In genomic region chr7:90332483-90333065, GRCm38 (mm10) we compare ENCODE assay signal across 18 mouse cellular contexts. TPM values are rescaled to one million over a fixed set of nuclear protein-coding genes. Genes with fewer than 3 reads are reported as not detected.
DNase-seq lines count a peak whose midpoint lies in the region; ATAC-seq and TF ChIP-seq lines count a peak whose summit lies in the region.
"Had no signal": no experiment of that assay in that cellular context is flagged by ENCODE, and none has a peak within 500 bp of the region (broad histone marks: within the 10 kb centered on the region; RNA-seq: fewer than 3 reads in every experiment).

No protein-coding gene starts in this region.

- no peaks in the 10 kb centered on the region for H3K36me3 ChIP-seq in heart, embryonic 16.5 days (ENCODE audit: control insufficient read depth, insufficient read depth)
- no peaks in the 10 kb centered on the region for H3K36me3 ChIP-seq in heart, adult 2 months (ENCODE audit: control insufficient read depth, insufficient read depth, low read length)
- H3K36me3 ChIP-seq: limb, embryonic 13.5 days; liver, embryonic 15.5 days had no signal

- no peak overlapping the region for H3K4me2 ChIP-seq in heart, embryonic 16.5 days (ENCODE audit: low read depth, low read length)
- H3K4me2 ChIP-seq: limb, embryonic 13.5 days; liver, embryonic 15.5 days had no signal

- no peak for TF ChIP-seq EP300 in heart, adult 2 months (IDR thresholded peaks at IDR 0.05; ENCODE audit: insufficient read depth, low read depth, low read length)

- no peak overlapping the region for H3K9ac ChIP-seq in heart, embryonic 16.5 days (ENCODE audit: low read length)
- no peak overlapping the region for H3K9ac ChIP-seq in heart, adult 2 months (ENCODE audit: low read depth, low read length)
- H3K9ac ChIP-seq: limb, embryonic 13.5 days; liver, embryonic 15.5 days had no signal

- no peaks in the 10 kb centered on the region for H3K27me3 ChIP-seq in heart, embryonic 16.5 days (ENCODE audit: control insufficient read depth, insufficient read depth, low read length)
- H3K27me3 ChIP-seq in heart, adult 2 months (ENCODE audit: control insufficient read depth, insufficient read depth, low read length): no peaks in the 10 kb centered on the region
- H3K27me3 ChIP-seq: limb, embryonic 13.5 days; liver, embryonic 15.5 days had no signal

- no peaks in the 10 kb centered on the region for H3K9me3 ChIP-seq in heart, embryonic 16.5 days (replicated peaks; ENCODE audit: control insufficient read depth, low read length)
- H3K9me3 ChIP-seq: limb, embryonic 13.5 days; liver, embryonic 15.5 days had no signal

- no peak for TF ChIP-seq CTCF in heart, adult 2 months (IDR thresholded peaks at IDR 0.05)
- TF ChIP-seq CTCF in cortical plate, adult 2 months (IDR thresholded peaks at IDR 0.05; ENCODE audit: extremely low read depth, insufficient read depth, low read length): no peak

- H3K79me2 ChIP-seq in heart, adult 2 months (replicated peaks; ENCODE audit: control insufficient read depth, insufficient read depth, low read length): no peaks in the 10 kb centered on the region

- WGBS in heart, embryonic 16.5 days: 43% methylated on average over 3 of the region's 3 CpGs
- 54% methylated on average over 3 of the region's 3 CpGs for WGBS in heart, adult 2 months

- peak overlapping the region; percentile 51; the same call in 1 of the 2 replicates for H3K27ac ChIP-seq in heart, embryonic 16.5 days (ENCODE audit: low read length)
- no peak overlapping the region for H3K27ac ChIP-seq in heart, adult 2 months
- H3K27ac ChIP-seq in cortical plate, adult 2 months (ENCODE audit: insufficient read depth, low read length): peak overlapping the region; percentile 62
- H3K27ac ChIP-seq: gastrocnemius, adult 2 months; kidney, postnatal 0 days; limb, embryonic 13.5 days; liver, embryonic 15.5 days had no signal

- ATAC-seq in heart, embryonic 16.5 days (replicated peaks; ENCODE audit: extremely low read depth, insufficient read depth, low FRiP score): peak; percentile 58; the same call in 1 of the 2 replicates
- ATAC-seq: lung, postnatal 0 days; midbrain, embryonic 16.5 days had no signal

- peaks cover 5% of the 10 kb centered on the region for H3K4me1 ChIP-seq in heart, embryonic 16.5 days (ENCODE audit: control insufficient read depth, insufficient read depth, low read length)
- H3K4me1 ChIP-seq in heart, adult 2 months (ENCODE audit: control insufficient read depth, insufficient read depth, low read length): no peaks in the 10 kb centered on the region; the same call in 1 of the 2 replicates
- H3K4me1 ChIP-seq in cortical plate, adult 2 months (ENCODE audit: control insufficient read depth, insufficient read depth, low read length): peaks cover 7% of the 10 kb centered on the region; the same call in 1 of the 2 replicates
- H3K4me1 ChIP-seq: limb, embryonic 13.5 days; liver, embryonic 15.5 days had no signal

- intact Hi-C loops in heart, adult 2 months (cut with DNase I): no loop called here
- intact Hi-C loops in gastrocnemius, postnatal 14 days (cut with DNase I; ENCODE audit: low total_unique reads): no loop called here

- no peak for TF ChIP-seq POLR2A in heart, adult 2 months (IDR thresholded peaks at IDR 0.05; ENCODE audit: insufficient read depth, low read depth, low read length)
- TF ChIP-seq POLR2A in cortical plate, adult 2 months (IDR thresholded peaks at IDR 0.05; ENCODE audit: extremely low read depth, insufficient read depth, low read length): no peak

- no peak for DNase-seq in heart, adult 2 months
- DNase-seq in 3T3-L1 (ENCODE audit: low read depth, low spot score): peak; percentile 50
- peak; percentile 43 for DNase-seq in NIH3T3 (ENCODE audit: low read depth)
- DNase-seq in gastrocnemius, postnatal 14 days: no peak
- DNase-seq in liver: no peak
- DNase-seq: gastrocnemius, adult 2 months; heart, adult 11 months; layer of hippocampus, adult 9-11 months; spleen, adult 18-20 months; thymus, adult 2 months had no signal

- no peak overlapping the region for H3K4me3 ChIP-seq in heart, embryonic 16.5 days (ENCODE audit: low read length)
- no peak overlapping the region for H3K4me3 ChIP-seq in heart, adult 2 months
- no peak overlapping the region for H3K4me3 ChIP-seq in cortical plate, adult 2 months (ENCODE audit: insufficient read depth, low read length)
- H3K4me3 ChIP-seq: gastrocnemius, adult 2 months; limb, embryonic 13.5 days; liver, embryonic 15.5 days had no signal

RNA-seq across cellular contexts. Expression of gene Sytl2, which starts 30.5 kb away (rescaled TPM):
- 7.7 and 7.8 TPM in 2 replicates for polyA plus RNA-seq in heart, embryonic 16.5 days (2015; fragmentation: Nextera tagmentation; extraction: Ambion mirVana)
- 1 to 10 TPM; 2.1 to 3.8 TPM for total RNA-seq in heart, adult 2 months (2021)
- polyA plus RNA-seq in heart, adult 2 months (2012; rRNA removed): 3.3 and 4.1 TPM in 2 replicates
- 119 and 134 TPM in 2 replicates for polyA plus RNA-seq in cortical plate, adult 2 months (2012; rRNA removed)
- 10 to 100 TPM; 22.3 to 32.1 TPM for total RNA-seq in gastrocnemius, postnatal 14 days (2021)
- total RNA-seq: MEL had no signal

Comparison
In these comparisons a context has a peak if more than half of its experiments do, and no peak if none do; other contexts are left out.
1. DNase-seq: peak in 3T3-L1 (single experiment) and NIH3T3 (single experiment); none in heart, adult 2 months (0 of 2), gastrocnemius, postnatal 14 days (single experiment) and liver (single experiment).
2. RNA of gene Sytl2, which starts 30.5 kb away (polyA plus RNA-seq): 119 to 134 TPM in cortical plate, adult 2 months; 7.7 to 7.8 TPM in heart, embryonic 16.5 days and 3.3 to 4.1 TPM in heart, adult 2 months; every median in the first group is over 10 times any median in the second.